22 mouse cellular contexts compared by ENCODE assay signal in the genomic region with DNA sequence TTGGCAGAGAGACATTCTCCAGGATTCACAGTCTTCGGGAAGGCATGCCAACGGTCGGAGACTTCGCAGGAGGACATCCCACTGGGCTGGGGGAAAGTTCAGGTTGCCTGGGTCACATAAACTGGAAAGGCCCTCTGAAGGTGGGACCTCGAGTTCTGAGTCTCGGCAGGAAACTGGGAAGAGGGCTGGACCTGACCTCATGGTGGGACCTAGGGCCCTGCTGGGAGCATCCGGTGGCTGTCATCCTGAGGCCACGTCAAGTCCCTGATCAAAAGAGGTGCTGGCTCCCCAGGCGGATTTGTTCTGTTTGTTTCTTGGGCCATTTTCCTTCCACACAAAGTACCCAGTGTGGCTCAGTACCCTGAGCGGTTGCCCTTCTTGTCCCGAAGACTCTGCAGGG. TPM values are rescaled to one million over a fixed set of nuclear protein-coding genes. Genes with fewer than 3 reads are reported as not detected.
DNase-seq lines count a peak whose midpoint lies in the region; ATAC-seq and TF ChIP-seq lines count a peak whose summit lies in the region.
"Had no signal": no experiment of that assay in that cellular context is flagged by ENCODE, and none has a peak within 500 bp of the region (broad histone marks: within the 10 kb centered on the region; RNA-seq: fewer than 3 reads in every experiment).

No protein-coding gene starts in this region.

- ATAC-seq in hindbrain, embryonic 14.5 days (ENCODE audit: low FRiP score) = no peak
- ATAC-seq in midbrain, embryonic 14.5 days (ENCODE audit: low FRiP score, low TSS enrichment) = no peak
- no peak for ATAC-seq in midbrain, embryonic 11.5 days (ENCODE audit: low FRiP score)
- ATAC-seq in midbrain, embryonic 13.5 days = no peak
- ATAC-seq: activated CD4-positive, CD25-positive, alpha-beta regulatory T cell, adult 4 months; CD4-positive, CD25-positive, alpha-beta regulatory T cell, adult 4 months; Patski had no signal

- no peak overlapping the region for H3K9ac ChIP-seq in hindbrain, embryonic 14.5 days
- H3K9ac ChIP-seq in midbrain, embryonic 14.5 days (replicated peaks; ENCODE audit: low read length) = no peak overlapping the region
- H3K9ac ChIP-seq in midbrain, embryonic 11.5 days (ENCODE audit: low read length) = no peak overlapping the region
- H3K9ac ChIP-seq in midbrain, embryonic 13.5 days (replicated peaks) = no peak overlapping the region

- no peaks in the 10 kb centered on the region for H3K36me3 ChIP-seq in hindbrain, embryonic 10.5 days
- H3K36me3 ChIP-seq in hindbrain, embryonic 14.5 days (replicated peaks; ENCODE audit: control insufficient read depth, insufficient read depth) = no peaks in the 10 kb centered on the region
- no peaks in the 10 kb centered on the region for H3K36me3 ChIP-seq in midbrain, embryonic 10.5 days
- H3K36me3 ChIP-seq in midbrain, embryonic 14.5 days (ENCODE audit: control insufficient read depth, insufficient read depth, low read length) = no peaks in the 10 kb centered on the region
- H3K36me3 ChIP-seq in midbrain, embryonic 11.5 days (ENCODE audit: control insufficient read depth, insufficient read depth, low read length) = no peaks in the 10 kb centered on the region
- no peaks in the 10 kb centered on the region for H3K36me3 ChIP-seq in midbrain, embryonic 13.5 days
- H3K36me3 ChIP-seq: G1E had no signal

- H3K27ac ChIP-seq in hindbrain, embryonic 10.5 days = no peak overlapping the region; the same call in 1 of the 2 replicates
- H3K27ac ChIP-seq in hindbrain, embryonic 14.5 days = no peak overlapping the region
- peak overlapping the region; percentile 28; the same call in 1 of the 2 replicates for H3K27ac ChIP-seq in midbrain, embryonic 10.5 days (replicated peaks)
- H3K27ac ChIP-seq in midbrain, embryonic 14.5 days (replicated peaks; ENCODE audit: low read depth, low read length) = no peak overlapping the region
- no peak overlapping the region for H3K27ac ChIP-seq in midbrain, embryonic 11.5 days (ENCODE audit: low read depth, low read length)
- H3K27ac ChIP-seq in midbrain, embryonic 13.5 days = no peak overlapping the region
- 0 out of 2 replicates have a peak overlapping the region, but pooled peaks have one; percentile 10 for H3K27ac ChIP-seq in cortical plate, adult 2 months (ENCODE audit: insufficient read depth, low read length)

- WGBS in hindbrain, embryonic 10.5 days = 40% methylated on average over 11 of the region's 11 CpGs
- 55% methylated on average over 11 of the region's 11 CpGs for WGBS in hindbrain, embryonic 14.5 days
- WGBS in midbrain, embryonic 10.5 days = 56% methylated on average over 11 of the region's 11 CpGs
- 53% methylated on average over 11 of the region's 11 CpGs for WGBS in midbrain, embryonic 14.5 days
- WGBS in midbrain, embryonic 11.5 days = 55% methylated on average over 11 of the region's 11 CpGs
- 73% methylated on average over 11 of the region's 11 CpGs for WGBS in midbrain, embryonic 13.5 days

- no peak for TF ChIP-seq CTCF in cortical plate, adult 2 months (IDR thresholded peaks at IDR 0.05; ENCODE audit: extremely low read depth, insufficient read depth, low read length)

- H3K4me3 ChIP-seq in hindbrain, embryonic 10.5 days = no peak overlapping the region
- H3K4me3 ChIP-seq in hindbrain, embryonic 14.5 days (replicated peaks; ENCODE audit: low read length) = no peak overlapping the region
- H3K4me3 ChIP-seq in midbrain, embryonic 10.5 days = no peak overlapping the region
- H3K4me3 ChIP-seq in midbrain, embryonic 14.5 days (replicated peaks; ENCODE audit: low read depth, low read length) = no peak overlapping the region
- no peak overlapping the region for H3K4me3 ChIP-seq in midbrain, embryonic 11.5 days (ENCODE audit: low read depth, low read length)
- H3K4me3 ChIP-seq in midbrain, embryonic 13.5 days (replicated peaks) = no peak overlapping the region
- no peak overlapping the region for H3K4me3 ChIP-seq in cortical plate, adult 2 months (ENCODE audit: insufficient read depth, low read length)

- DNase-seq in hindbrain, embryonic 10.5 days (ENCODE audit: low spot score) = peak; percentile 34
- DNase-seq in hindbrain, embryonic 14.5 days (ENCODE audit: low spot score) = no peak
- DNase-seq in midbrain, embryonic 10.5 days (ENCODE audit: low spot score) = peak; percentile 37
- no peak for DNase-seq in midbrain, embryonic 14.5 days
- DNase-seq in midbrain, embryonic 11.5 days (ENCODE audit: low spot score, missing footprints) = peak; percentile 83
- DNase-seq in lung, adult 18-20 months = no peak
- DNase-seq: adrenal gland, adult 2 months; adrenal gland, adult 8-10 months; adrenal gland, postnatal 10 days; adrenal gland, postnatal 14 days; adrenal gland, postnatal 25 days; adrenal gland, postnatal 36 days; B cell, adult 2 months; cerebellum, adult 11 months; cerebellum, adult 11-12 months had no signal

- peaks cover 75% of the 10 kb centered on the region for H3K4me1 ChIP-seq in hindbrain, embryonic 10.5 days (replicated peaks)
- H3K4me1 ChIP-seq in hindbrain, embryonic 14.5 days (replicated peaks; ENCODE audit: control insufficient read depth, insufficient read depth, low read length) = peaks cover 9% of the 10 kb centered on the region; the same call in 1 of the 2 replicates
- peaks cover 81% of the 10 kb centered on the region for H3K4me1 ChIP-seq in midbrain, embryonic 10.5 days
- H3K4me1 ChIP-seq in midbrain, embryonic 14.5 days (ENCODE audit: control insufficient read depth, insufficient read depth, low read length) = peaks cover 10% of the 10 kb centered on the region
- H3K4me1 ChIP-seq in midbrain, embryonic 11.5 days (ENCODE audit: control insufficient read depth, insufficient read depth, low read length) = peaks cover 33% of the 10 kb centered on the region
- H3K4me1 ChIP-seq in midbrain, embryonic 13.5 days (replicated peaks) = peaks cover 18% of the 10 kb centered on the region
- H3K4me1 ChIP-seq in cortical plate, adult 2 months (ENCODE audit: control insufficient read depth, insufficient read depth, low read length) = no peaks in the 10 kb centered on the region

- H3K4me2 ChIP-seq in hindbrain, embryonic 14.5 days (replicated peaks) = no peak overlapping the region
- H3K4me2 ChIP-seq in midbrain, embryonic 14.5 days (ENCODE audit: low read length) = no peak overlapping the region
- no peak overlapping the region for H3K4me2 ChIP-seq in midbrain, embryonic 11.5 days
- no peak overlapping the region for H3K4me2 ChIP-seq in midbrain, embryonic 13.5 days (replicated peaks)

- TF ChIP-seq POLR2A in cortical plate, adult 2 months (IDR thresholded peaks at IDR 0.05; ENCODE audit: extremely low read depth, insufficient read depth, low read length) = no peak

- H3K9me3 ChIP-seq in hindbrain, embryonic 10.5 days = no peaks in the 10 kb centered on the region
- no peaks in the 10 kb centered on the region for H3K9me3 ChIP-seq in hindbrain, embryonic 14.5 days (ENCODE audit: control insufficient read depth, low read length)
- no peaks in the 10 kb centered on the region for H3K9me3 ChIP-seq in midbrain, embryonic 10.5 days (replicated peaks)
- no peaks in the 10 kb centered on the region for H3K9me3 ChIP-seq in midbrain, embryonic 14.5 days (ENCODE audit: control insufficient read depth, low read length)
- H3K9me3 ChIP-seq in midbrain, embryonic 11.5 days (ENCODE audit: control insufficient read depth, low read length) = no peaks in the 10 kb centered on the region
- H3K9me3 ChIP-seq in midbrain, embryonic 13.5 days = no peaks in the 10 kb centered on the region
- H3K9me3 ChIP-seq: G1E had no signal

- peaks cover 24% of the 10 kb centered on the region for H3K27me3 ChIP-seq in hindbrain, embryonic 10.5 days (ENCODE audit: insufficient read depth, poor library complexity, severe bottlenecking)
- H3K27me3 ChIP-seq in hindbrain, embryonic 14.5 days (ENCODE audit: control insufficient read depth, insufficient read depth, low read length) = no peaks in the 10 kb centered on the region
- peaks cover 13% of the 10 kb centered on the region for H3K27me3 ChIP-seq in midbrain, embryonic 10.5 days (ENCODE audit: low read depth, poor library complexity, severe bottlenecking)
- H3K27me3 ChIP-seq in midbrain, embryonic 14.5 days (ENCODE audit: control insufficient read depth, insufficient read depth, low read length) = no peaks in the 10 kb centered on the region
- no peaks in the 10 kb centered on the region; the same call in 1 of the 2 replicates for H3K27me3 ChIP-seq in midbrain, embryonic 11.5 days (ENCODE audit: control insufficient read depth, insufficient read depth, low read length)
- 0 out of 2 replicates have a peak, but pooled peaks cover 8% of the 10 kb centered on the region for H3K27me3 ChIP-seq in midbrain, embryonic 13.5 days

RNA-seq across cellular contexts. Expression of a gene that starts 2.7 kb away (rescaled TPM):
- 9.6 and 11.6 TPM in 2 replicates for polyA plus RNA-seq in hindbrain, embryonic 10.5 days (2016; fragmentation: Nextera tagmentation; extraction: Ambion mirVana)
- polyA plus RNA-seq in hindbrain, embryonic 14.5 days (2014; fragmentation: Nextera tagmentation; extraction: Ambion mirVana) = 5.5 and 6.1 TPM in 2 replicates
- polyA plus RNA-seq in midbrain, embryonic 10.5 days (2016; fragmentation: Nextera tagmentation; extraction: Ambion mirVana) = 20.5 and 32.9 TPM in 2 replicates
- 2.3 and 3.4 TPM in 2 replicates for polyA plus RNA-seq in midbrain, embryonic 14.5 days (2014; fragmentation: Nextera tagmentation; extraction: Ambion mirVana)
- 8.8 and 11.8 TPM in 2 replicates for polyA plus RNA-seq in midbrain, embryonic 11.5 days (2014; fragmentation: Nextera tagmentation; extraction: Ambion mirVana)
- polyA plus RNA-seq in midbrain, embryonic 13.5 days (2015; fragmentation: Nextera tagmentation; extraction: Ambion mirVana) = 2.0 and 2.1 TPM in 2 replicates
- polyA plus RNA-seq in cortical plate, adult 2 months (2012; rRNA removed) = 17.5 and 20.3 TPM in 2 replicates
- polyA plus RNA-seq: activated CD4-positive, CD25-positive, alpha-beta regulatory T cell, adult 4 months; C2C12; CD4-positive, CD25-positive, alpha-beta regulatory T cell, adult 4 months; G1E; Patski had no signal

RNA-seq across cellular contexts. Expression of a gene that starts 28.0 kb away (rescaled TPM):
- 0.16 and 0.29 TPM in 2 replicates for polyA plus RNA-seq in hindbrain, embryonic 10.5 days (2016; fragmentation: Nextera tagmentation; extraction: Ambion mirVana)
- polyA plus RNA-seq in hindbrain, embryonic 14.5 days (2014; fragmentation: Nextera tagmentation; extraction: Ambion mirVana) = 0.09 and 0.16 TPM in 2 replicates
- 0.19 and 0.52 TPM in 2 replicates for polyA plus RNA-seq in midbrain, embryonic 10.5 days (2016; fragmentation: Nextera tagmentation; extraction: Ambion mirVana)
- 0.15 and 0.55 TPM in 2 replicates for polyA plus RNA-seq in midbrain, embryonic 14.5 days (2014; fragmentation: Nextera tagmentation; extraction: Ambion mirVana)
- polyA plus RNA-seq in midbrain, embryonic 11.5 days (2014; fragmentation: Nextera tagmentation; extraction: Ambion mirVana) = 0.15 and 0.18 TPM in 2 replicates
- 0.08 and 0.47 TPM in 2 replicates for polyA plus RNA-seq in midbrain, embryonic 13.5 days (2015; fragmentation: Nextera tagmentation; extraction: Ambion mirVana)
- polyA plus RNA-seq in cortical plate, adult 2 months (2012; rRNA removed) = 5.3 and 5.5 TPM in 2 replicates
- polyA plus RNA-seq: activated CD4-positive, CD25-positive, alpha-beta regulatory T cell, adult 4 months; C2C12; CD4-positive, CD25-positive, alpha-beta regulatory T cell, adult 4 months; G1E had no signal

RNA-seq across cellular contexts. Expression of a gene that starts 36.4 kb away (rescaled TPM):
- polyA plus RNA-seq in hindbrain, embryonic 10.5 days (2016; fragmentation: Nextera tagmentation; extraction: Ambion mirVana) = 1.4 TPM in 2 replicates
- polyA plus RNA-seq in hindbrain, embryonic 14.5 days (2014; fragmentation: Nextera tagmentation; extraction: Ambion mirVana) = 0.13 and 0.22 TPM in 2 replicates
- polyA plus RNA-seq in midbrain, embryonic 10.5 days (2016; fragmentation: Nextera tagmentation; extraction: Ambion mirVana) = 1.2 and 1.6 TPM in 2 replicates
- 0.08 and 0.11 TPM in 2 replicates for polyA plus RNA-seq in midbrain, embryonic 14.5 days (2014; fragmentation: Nextera tagmentation; extraction: Ambion mirVana)
- 0.22 and 0.33 TPM in 2 replicates for polyA plus RNA-seq in midbrain, embryonic 11.5 days (2014; fragmentation: Nextera tagmentation; extraction: Ambion mirVana)
- polyA plus RNA-seq in midbrain, embryonic 13.5 days (2015; fragmentation: Nextera tagmentation; extraction: Ambion mirVana) = not detected in 2 replicates
- polyA plus RNA-seq in cortical plate, adult 2 months (2012; rRNA removed) = 0.96 and 1.1 TPM in 2 replicates
- polyA plus RNA-seq: activated CD4-positive, CD25-positive, alpha-beta regulatory T cell, adult 4 months; adrenal gland, adult 2 months; G1E had no signal

RNA-seq across cellular contexts. Expression of a gene that starts 50.9 kb away (rescaled TPM):
- 0.16 and 0.41 TPM in 2 replicates for polyA plus RNA-seq in hindbrain, embryonic 10.5 days (2016; fragmentation: Nextera tagmentation; extraction: Ambion mirVana)
- polyA plus RNA-seq in hindbrain, embryonic 14.5 days (2014; fragmentation: Nextera tagmentation; extraction: Ambion mirVana) = not detected in 2 replicates
- 0.28 TPM in 1 of 2 replicates, not detected in the other for polyA plus RNA-seq in midbrain, embryonic 10.5 days (2016; fragmentation: Nextera tagmentation; extraction: Ambion mirVana)
- polyA plus RNA-seq in midbrain, embryonic 14.5 days (2014; fragmentation: Nextera tagmentation; extraction: Ambion mirVana) = 0.21 and 0.32 TPM in 2 replicates
- 0.11 and 0.27 TPM in 2 replicates for polyA plus RNA-seq in midbrain, embryonic 11.5 days (2014; fragmentation: Nextera tagmentation; extraction: Ambion mirVana)
- polyA plus RNA-seq in midbrain, embryonic 13.5 days (2015; fragmentation: Nextera tagmentation; extraction: Ambion mirVana) = not detected in 2 replicates
- polyA plus RNA-seq in cortical plate, adult 2 months (2012; rRNA removed) = 0.08 and 0.23 TPM in 2 replicates
- polyA plus RNA-seq: activated CD4-positive, CD25-positive, alpha-beta regulatory T cell, adult 4 months; adrenal gland, adult 2 months; C2C12; CD4-positive, CD25-positive, alpha-beta regulatory T cell, adult 4 months; G1E; Patski had no signal

RNA-seq across cellular contexts. Expression of a gene that starts 58.4 kb away (rescaled TPM):
- 16.8 and 17.4 TPM in 2 replicates for polyA plus RNA-seq in hindbrain, embryonic 10.5 days (2016; fragmentation: Nextera tagmentation; extraction: Ambion mirVana)
- polyA plus RNA-seq in hindbrain, embryonic 14.5 days (2014; fragmentation: Nextera tagmentation; extraction: Ambion mirVana) = 13.3 and 14.0 TPM in 2 replicates
- 15.3 and 16.7 TPM in 2 replicates for polyA plus RNA-seq in midbrain, embryonic 10.5 days (2016; fragmentation: Nextera tagmentation; extraction: Ambion mirVana)
- polyA plus RNA-seq in midbrain, embryonic 14.5 days (2014; fragmentation: Nextera tagmentation; extraction: Ambion mirVana) = 14.6 and 16.6 TPM in 2 replicates
- polyA plus RNA-seq in midbrain, embryonic 11.5 days (2014; fragmentation: Nextera tagmentation; extraction: Ambion mirVana) = 11.1 and 13.4 TPM in 2 replicates
- 14.9 and 15.1 TPM in 2 replicates for polyA plus RNA-seq in midbrain, embryonic 13.5 days (2015; fragmentation: Nextera tagmentation; extraction: Ambion mirVana)
- 15.8 and 16.6 TPM in 2 replicates for polyA plus RNA-seq in cortical plate, adult 2 months (2012; rRNA removed)

Comparison
In these comparisons a context has a peak if more than half of its experiments do, and no peak if none do; other contexts are left out.
1. DNase-seq: peak in hindbrain, embryonic 10.5 days (single experiment), midbrain, embryonic 10.5 days (single experiment) and midbrain, embryonic 11.5 days (single experiment); none in hindbrain, embryonic 14.5 days (single experiment), midbrain, embryonic 14.5 days (single experiment) and lung, adult 18-20 months (0 of 2).
2. H3K27ac ChIP-seq: peak in midbrain, embryonic 10.5 days (single experiment) and cortical plate, adult 2 months (single experiment); none in hindbrain, embryonic 10.5 days (single experiment), hindbrain, embryonic 14.5 days (single experiment), midbrain, embryonic 14.5 days (single experiment), midbrain, embryonic 11.5 days (single experiment) and midbrain, embryonic 13.5 days (single experiment).